Mouse (Mus musculus) A20 (cell line): ENCODE data around the gene Sos1.

ENCODE experiments used
- DNase-seq: peaks from one replicate; pipeline ENCODE4 v3.0.0-alpha.2; 2011; ENCODE audit warnings: low read depth, low spot score

Sos1 gene

DNA sequence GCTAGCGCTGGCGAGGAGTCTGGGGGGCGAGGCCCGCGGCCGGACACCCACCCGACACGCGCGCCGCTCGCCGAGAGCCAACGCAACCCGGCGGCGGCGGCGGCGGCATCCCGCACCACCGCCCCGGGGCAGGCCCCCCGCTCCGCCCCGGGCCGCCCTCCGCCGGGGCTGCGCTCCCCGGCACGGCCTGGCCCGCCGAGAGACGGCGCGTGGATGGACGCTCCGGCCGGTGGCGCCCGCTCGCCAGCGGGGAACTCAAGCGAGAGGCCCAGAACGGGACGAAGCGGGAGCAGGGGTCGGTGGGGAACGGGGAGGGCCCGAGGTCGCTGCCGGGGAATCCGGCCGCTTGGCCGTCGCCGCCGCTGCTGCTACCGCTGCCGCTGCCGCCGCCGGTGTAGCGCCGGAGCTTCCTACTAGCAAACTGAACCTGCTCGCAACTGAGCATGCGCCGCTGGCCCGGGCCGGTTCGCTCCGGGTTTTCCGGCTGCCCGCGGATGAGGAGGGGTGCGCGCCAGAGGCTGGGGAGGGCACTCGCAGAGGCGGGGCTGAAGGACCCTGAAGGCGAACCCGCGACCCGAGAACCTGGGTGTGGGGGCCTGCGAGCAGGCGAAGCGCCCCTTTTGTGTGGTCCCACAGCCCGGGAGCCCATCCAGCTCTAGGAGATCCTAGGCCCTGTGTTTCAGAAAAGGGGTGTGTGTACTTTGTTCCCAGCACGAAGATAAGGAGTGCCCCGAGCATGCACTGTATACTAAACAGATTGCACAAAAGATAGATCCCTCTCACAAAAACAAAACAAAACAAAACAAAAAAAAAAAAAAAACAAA is at the start of gene Sos1:
Gene Sos1, minus strand, starts transcription at position 423 of the 824 bp plus-strand sequence.
- peak; percentile 97 for DNase-seq

GRCm38 (mm10) chr17:80523231-80523630 is 43.0 kb upstream of the Sos1 start:
- DNase-seq = no peak

GRCm38 (mm10) chr17:80522229-80522556 is 41.9 kb upstream of the Sos1 start:
- no peak for DNase-seq

DNA sequence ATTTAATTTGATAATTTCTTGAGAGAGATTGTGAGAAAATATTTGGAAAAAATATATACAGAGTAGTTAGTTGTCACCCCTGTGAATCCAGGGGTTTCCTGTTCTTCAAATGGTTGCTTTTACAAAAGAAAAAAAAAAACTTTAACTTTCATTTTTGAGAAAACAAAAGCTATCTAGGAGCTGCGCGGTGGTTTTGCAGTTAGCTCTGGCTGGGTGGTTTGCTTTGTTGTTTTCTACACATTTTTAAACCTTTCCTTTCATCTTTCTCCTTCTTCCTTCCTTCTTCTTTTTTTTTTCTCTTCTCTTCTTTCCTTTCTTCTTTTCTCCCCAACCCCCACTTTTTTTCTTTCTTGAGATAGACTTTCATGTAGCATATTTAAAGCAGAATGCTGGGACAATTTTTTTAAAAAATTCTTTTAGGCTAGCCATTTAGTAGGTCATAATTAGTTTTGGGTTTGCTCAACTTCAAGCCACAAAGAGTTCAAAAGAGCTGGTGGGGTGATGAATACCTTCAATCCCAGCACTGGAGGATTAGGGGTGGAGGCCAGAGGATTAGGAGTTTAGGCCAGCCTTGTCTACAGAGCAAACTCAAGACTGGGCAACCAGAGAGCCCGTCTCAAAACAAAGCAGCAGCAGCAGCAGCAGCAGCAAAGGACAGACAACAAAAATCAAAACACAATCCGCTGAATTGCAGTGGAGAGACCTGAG is 41.4 kb upstream of the Sos1 start:
- no peak for DNase-seq

GRCm38 (mm10) chr17:80520537-80520936 is 40.3 kb upstream of the Sos1 start:
- DNase-seq = no peak

GRCm38 (mm10) chr17:80518811-80519210 is 38.6 kb upstream of the Sos1 start:
- no peak for DNase-seq

GRCm38 (mm10) chr17:80517244-80517643 is 37.0 kb upstream of the Sos1 start:
- DNase-seq = peak; percentile 45

- no peak for DNase-seq
Measured at GRCm38 (mm10) chr17:80515956-80516355, 35.7 kb upstream of the Sos1 start.

- DNase-seq = no peak
Measured at GRCm38 (mm10) chr17:80515513-80515912, 35.3 kb upstream of the Sos1 start.

- no peak for DNase-seq
Measured at GRCm38 (mm10) chr17:80513766-80514165, 33.5 kb upstream of the Sos1 start.

- no peak for DNase-seq
Measured at GRCm38 (mm10) chr17:80510459-80510855, 30.2 kb upstream of the Sos1 start.

DNA sequence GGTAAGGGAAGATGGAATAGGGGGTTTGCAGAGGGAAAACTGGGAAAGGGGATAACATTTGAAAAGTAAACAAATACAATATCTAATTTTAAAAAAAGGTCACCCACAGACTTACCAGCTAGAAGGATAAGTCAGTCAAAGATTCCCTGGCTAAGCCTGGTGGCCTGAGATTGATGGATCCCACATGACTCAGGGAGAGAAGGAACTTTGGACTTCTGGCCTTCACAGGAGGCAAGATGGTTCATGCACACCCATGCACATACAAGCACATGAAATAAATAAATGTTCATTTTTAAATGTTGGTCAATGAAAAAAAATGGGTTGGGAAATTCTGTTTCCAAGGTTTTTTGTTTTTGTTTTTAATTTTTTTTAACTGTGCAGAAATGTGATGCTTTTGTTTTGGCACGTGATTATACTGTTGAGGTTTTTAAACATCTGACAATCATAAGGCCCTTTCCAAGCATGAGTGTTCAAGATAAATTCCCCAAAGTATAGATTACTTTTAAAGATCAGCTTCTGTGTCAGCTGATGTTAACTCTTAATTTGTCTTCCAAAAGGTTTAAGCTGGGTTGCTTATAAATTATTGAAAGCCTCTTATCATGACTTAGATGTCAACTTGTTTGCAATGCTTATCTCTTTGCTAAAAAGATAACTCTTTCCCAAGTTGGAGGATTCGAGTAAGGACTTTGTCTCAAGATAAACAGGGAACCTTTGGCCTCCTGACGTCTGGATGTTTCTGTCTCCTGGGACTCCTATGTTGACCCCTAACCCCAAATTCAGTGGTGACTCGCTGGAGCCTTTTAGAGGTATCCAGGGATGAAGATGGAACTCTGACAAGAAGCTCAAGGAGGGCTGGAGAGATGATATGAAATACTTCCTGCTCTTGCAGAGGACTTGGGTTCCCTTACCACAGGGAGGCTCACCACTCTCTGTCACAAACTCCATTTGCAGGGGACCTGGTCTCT is 29.5 kb upstream of the Sos1 start:
- DNase-seq = no peak

- DNase-seq = no peak
Measured at GRCm38 (mm10) chr17:80505766-80506165, 25.5 kb upstream of the Sos1 start.

DNA sequence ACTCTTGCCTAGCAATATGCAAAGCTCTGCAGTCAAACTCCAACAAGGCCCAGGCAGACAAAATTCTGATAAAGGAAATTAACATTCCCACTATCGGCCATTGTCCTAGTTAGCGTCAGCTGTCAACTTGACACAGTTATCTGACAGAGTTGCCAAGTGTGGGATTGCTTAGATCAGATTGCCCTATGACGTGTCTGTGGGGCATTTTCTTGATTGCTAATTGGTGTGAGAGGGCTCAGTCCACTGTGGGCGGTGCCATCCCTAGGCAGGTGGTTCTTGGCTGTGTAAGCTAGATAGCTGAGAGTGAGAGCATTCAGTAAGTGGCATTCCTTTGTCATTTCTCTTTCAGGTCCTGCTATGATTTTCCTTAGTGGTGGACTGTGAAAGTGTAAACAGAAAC is 25.1 kb upstream of the Sos1 start:
- DNase-seq = no peak

DNA sequence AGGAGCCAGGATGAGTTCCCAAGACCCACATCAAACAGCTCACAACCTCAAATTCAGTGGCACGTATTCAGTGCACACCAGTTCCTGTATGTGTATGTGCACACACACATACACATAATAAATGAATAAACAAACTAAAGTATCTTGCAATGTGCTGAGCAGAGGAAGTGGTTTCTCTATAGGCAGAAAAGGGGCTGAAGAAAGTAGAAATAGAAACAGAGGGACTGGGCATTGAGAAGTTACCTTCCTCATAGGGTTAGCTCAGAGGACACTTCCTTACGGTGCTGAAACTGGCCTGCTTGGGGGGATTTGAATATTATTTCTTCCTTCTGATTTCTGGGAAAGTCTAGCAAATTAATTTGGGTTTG is 21.5 kb upstream of the Sos1 start:
- peak; percentile 47 for DNase-seq

DNA sequence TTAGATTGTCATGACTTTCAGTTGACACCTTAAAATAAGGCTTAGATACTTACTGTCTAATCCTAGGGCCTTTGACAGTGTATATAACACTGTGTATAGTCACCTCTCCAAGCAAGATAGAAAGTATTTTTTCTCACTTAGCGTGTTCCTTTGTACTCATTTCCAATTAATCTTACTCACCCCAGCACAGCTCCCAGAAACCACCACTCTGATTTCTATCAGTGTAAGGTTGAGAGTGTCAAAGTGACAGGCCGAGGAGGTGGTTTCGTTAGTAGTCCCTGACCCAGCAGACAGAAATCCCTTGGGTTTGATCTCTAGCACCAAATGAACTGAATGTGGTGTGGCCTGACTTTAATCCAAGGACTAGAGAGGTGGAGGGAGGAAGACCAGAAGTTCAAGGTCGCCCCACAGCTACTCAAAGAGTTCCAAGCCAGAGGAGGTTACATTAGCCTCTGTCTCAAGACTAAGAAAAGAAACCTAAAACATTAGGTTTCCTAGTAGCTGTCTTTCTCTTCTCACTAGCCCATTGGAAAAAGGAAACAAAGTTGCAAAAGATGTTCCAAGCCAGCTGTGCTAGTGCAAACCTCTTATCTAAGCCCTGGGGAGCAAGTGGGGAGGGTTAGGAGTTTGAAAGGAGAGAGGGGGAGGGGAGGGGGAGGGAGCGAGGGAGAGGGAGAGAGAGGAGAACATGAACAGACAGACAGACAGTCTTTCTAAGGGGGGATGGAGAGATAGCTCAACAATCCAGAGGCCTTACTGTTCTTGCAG is 21.0 kb upstream of the Sos1 start:
- DNase-seq = no peak

GRCm38 (mm10) chr17:80500025-80500424 is 19.8 kb upstream of the Sos1 start:
- no peak for DNase-seq

GRCm38 (mm10) chr17:80498600-80499268 is 18.5 kb upstream of the Sos1 start:
- peak; percentile 84 for DNase-seq

DNA sequence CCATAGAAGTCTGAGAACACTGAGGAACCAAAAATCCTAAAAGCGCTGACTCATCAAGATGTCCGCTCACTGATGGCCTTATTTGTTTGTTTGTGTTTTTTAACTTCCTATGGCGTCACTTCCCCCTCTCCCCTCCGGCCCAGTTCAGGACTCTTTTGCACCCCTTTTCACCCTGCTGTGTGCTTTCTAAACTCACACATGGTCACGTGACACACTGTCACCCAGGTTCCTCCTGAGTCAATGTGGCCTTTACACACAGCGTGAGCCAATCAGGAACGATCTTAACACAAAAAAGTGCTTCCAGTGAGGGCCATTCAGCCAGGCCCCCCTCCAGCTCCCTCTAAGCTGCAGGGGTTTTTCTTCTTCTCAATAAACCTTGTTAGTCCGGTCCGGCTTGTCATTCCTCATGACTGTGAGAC is 16.9 kb upstream of the Sos1 start:
- DNase-seq = peak; percentile 15

DNA sequence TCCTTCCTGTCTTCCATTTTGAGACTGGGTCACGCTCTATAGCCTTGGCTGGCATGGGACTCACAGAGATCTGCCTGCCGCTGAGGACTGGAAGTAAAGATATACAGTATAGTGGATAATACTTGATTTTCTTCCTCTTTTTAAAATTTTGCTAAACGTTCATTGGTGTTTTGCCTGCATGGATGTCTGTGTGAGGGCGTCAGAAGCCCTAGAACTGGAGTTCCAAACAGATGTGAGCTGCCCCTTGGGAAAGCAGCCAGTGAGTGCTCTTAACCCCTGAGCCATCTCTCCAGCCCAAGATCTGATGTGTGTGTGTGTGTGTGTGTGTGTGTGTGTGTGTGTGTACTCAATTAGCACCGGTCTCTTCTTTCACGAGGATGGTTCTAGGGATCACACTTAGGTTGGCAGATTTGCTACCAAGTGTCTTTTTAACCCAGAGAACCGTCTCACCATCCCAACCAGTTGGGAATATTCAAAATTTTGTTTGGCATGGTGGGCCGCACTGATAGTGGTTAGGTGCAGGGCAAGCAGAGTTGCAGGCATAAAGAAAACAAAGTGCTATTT is 16.4 kb upstream of the Sos1 start:
- DNase-seq = no peak
